Mouse (Mus musculus): Measurements from ENCODE around the gene Clcn3. TPM values are rescaled to one million over a fixed set of nuclear protein-coding genes. Genes with fewer than 3 reads are reported as not detected.

Clcn3 gene
- polyA plus RNA-seq, 1 experiment from 2014 or later, result 18.2 TPM

Other genes starting within 250 kb of the Clcn3 start
- gene Hpf1, start 92.9 kb downstream of the Clcn3 start, polyA plus RNA-seq (2014; fragmentation: Nextera tagmentation; extraction: Ambion mirVana), result 85.4 and 89.2 TPM in 2 replicates
- gene Nek1, start 9.9 kb upstream of the Clcn3 start, polyA plus RNA-seq (2014; fragmentation: Nextera tagmentation; extraction: Ambion mirVana), result 23.0 and 23.3 TPM in 2 replicates
- 10.5 and 11.1 TPM in 2 replicates for gene Sh3rf1, start 240.6 kb upstream of the Clcn3 start, polyA plus RNA-seq (2014; fragmentation: Nextera tagmentation; extraction: Ambion mirVana)

All from embryonic facial prominence, embryonic 14.5 days (tissue).